Mouse (Mus musculus) embryonic facial prominence, embryonic 13.5 days (tissue): ENCODE data around the gene Creb5. TPM values are rescaled to one million over a fixed set of nuclear protein-coding genes. Genes with fewer than 3 reads are reported as not detected.
A peak's percentile ranks its signal among the peaks of the same experiment; 100 is the strongest.

Experiments
- ATAC-seq: fragments of 200-750 bp; cut with Nextera tagmentation; 2 replicates; pipeline ENCODE4 v1.8.0; 2017; ENCODE audit warnings: low read depth; ENCODE audit not compliant: insufficient number of reproducible peaks, insufficient read depth, low FRiP score, low TSS enrichment
- H3K27ac ChIP-seq: fragments of 300-500 bp; sonication (generic); 2 replicates; pipeline ENCODE4 v1.5.1; 2015; ENCODE audit warnings: moderate library complexity, mild to moderate bottlenecking, inconsistent platforms
- H3K27me3 ChIP-seq: fragments of 300-500 bp; sonication (generic); 2 replicates; pipeline ENCODE4 v1.6.1; 2015; ENCODE audit warnings: mild to moderate bottlenecking, inconsistent platforms
- H3K36me3 ChIP-seq: fragments of 300-500 bp; sonication (generic); 2 replicates; pipeline ENCODE4 v1.6.1; 2015; ENCODE audit warnings: mild to moderate bottlenecking, inconsistent platforms
- H3K4me1 ChIP-seq: fragments of 300-500 bp; sonication (generic); 2 replicates; pipeline ENCODE4 v1.6.1; 2015; ENCODE audit warnings: inconsistent platforms
- H3K4me2 ChIP-seq: fragments of 300-500 bp; sonication (generic); 2 replicates; pipeline ENCODE4 v1.6.1; 2015; ENCODE audit warnings: moderate library complexity, mild to moderate bottlenecking, inconsistent platforms
- H3K4me3 ChIP-seq: fragments of 300-500 bp; sonication (generic); 2 replicates; pipeline ENCODE4 v1.5.1; 2015; ENCODE audit warnings: mild to moderate bottlenecking, inconsistent platforms
- H3K9ac ChIP-seq: fragments of 300-500 bp; sonication (generic); 2 replicates; pipeline ENCODE4 v1.6.1; 2015; ENCODE audit warnings: mild to moderate bottlenecking, inconsistent platforms
- H3K9me3 ChIP-seq: fragments of 300-500 bp; sonication (generic); 2 replicates; pipeline ENCODE4 v1.6.1; 2016; ENCODE audit warnings: inconsistent platforms
- WGBS: fragments of 180-500 bp; shearing (Covaris S2); methylation state at CpG from one replicate; pipeline ENCODE4 v1.1.7; 2015; ENCODE audit warnings: mixed read lengths; 5-methylcytosine and 5-hydroxymethylcytosine counted together
- polyA plus RNA-seq: library from polyadenylated mRNA; unstranded; fragments of >200 nt; fragmentation: Nextera tagmentation; extraction: Ambion mirVana; gene quantifications from 2 replicates; pipeline ENCODE4 v1.2.1, GENCODE M21; 2015

The Creb5 gene
- polyA plus RNA-seq, 1 experiment from 2014 or later, result 21.8 TPM

- 51% methylated on average over 7 of the region's 7 CpGs for WGBS
- Histone ChIP-seq H3K9ac (no peak overlapping the region), H3K4me2 (no peak overlapping the region), H3K27me3 (no peaks in the 10 kb centered on the region), H3K36me3 (no peaks in the 10 kb centered on the region), H3K4me1 (peaks cover 32% of the 10 kb centered on the region), H3K27ac (no peak overlapping the region), H3K9me3 (no peaks in the 10 kb centered on the region), H3K4me3 (no peak overlapping the region)
- no peak for ATAC-seq
Observed at GRCm38 (mm10) chr6:53562586-53562985, 275.5 kb downstream of the Creb5 start.

- Histone ChIP-seq H3K27ac (no peak overlapping the region), H3K36me3 (no peaks in the 10 kb centered on the region), H3K9me3 (no peaks in the 10 kb centered on the region), H3K27me3 (no peaks in the 10 kb centered on the region), H3K4me3 (no peak overlapping the region), H3K4me2 (no peak overlapping the region), H3K9ac (no peak overlapping the region), H3K4me1 (peaks cover 34% of the 10 kb centered on the region)
- no peak for ATAC-seq
- WGBS, result 55% methylated on average over 16 of the region's 16 CpGs
Observed at GRCm38 (mm10) chr6:53563546-53564185, 276.6 kb downstream of the Creb5 start.

DNA sequence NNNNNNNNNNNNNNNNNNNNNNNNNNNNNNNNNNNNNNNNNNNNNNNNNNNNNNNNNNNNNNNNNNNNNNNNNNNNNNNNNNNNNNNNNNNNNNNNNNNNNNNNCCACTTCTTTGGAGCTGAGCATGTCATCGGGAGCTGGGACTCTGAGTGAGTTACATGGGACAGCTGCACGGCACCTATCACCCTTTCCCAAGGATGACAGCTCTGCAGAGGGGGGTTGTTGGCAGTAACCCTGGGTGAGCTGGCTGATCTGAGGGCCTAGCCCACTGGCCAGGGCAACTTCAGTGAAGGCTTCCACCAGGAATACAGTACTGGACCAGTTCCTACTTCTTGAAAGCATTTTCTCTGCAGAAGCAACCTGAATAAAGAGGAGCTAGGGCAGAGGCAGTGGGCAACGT lies 282.4 kb downstream of the Creb5 start:
- 33% methylated on average over 3 of the region's 3 CpGs for whole genome bisulfite sequencing
- no peak overlapping the region for H3K9ac ChIP-seq
- no peak overlapping the region for H3K4me3 ChIP-seq
- no peaks in the 10 kb centered on the region for H3K9me3 ChIP-seq
- no peak overlapping the region for H3K4me2 ChIP-seq
- no peaks in the 10 kb centered on the region for H3K27me3 ChIP-seq
- H3K36me3 ChIP-seq, result no peaks in the 10 kb centered on the region
- peak overlapping the region; percentile 3; the same call in 1 of the 2 replicates for H3K27ac ChIP-seq
- ATAC-seq, result no peak
- peaks cover 43% of the 10 kb centered on the region for H3K4me1 ChIP-seq

DNA sequence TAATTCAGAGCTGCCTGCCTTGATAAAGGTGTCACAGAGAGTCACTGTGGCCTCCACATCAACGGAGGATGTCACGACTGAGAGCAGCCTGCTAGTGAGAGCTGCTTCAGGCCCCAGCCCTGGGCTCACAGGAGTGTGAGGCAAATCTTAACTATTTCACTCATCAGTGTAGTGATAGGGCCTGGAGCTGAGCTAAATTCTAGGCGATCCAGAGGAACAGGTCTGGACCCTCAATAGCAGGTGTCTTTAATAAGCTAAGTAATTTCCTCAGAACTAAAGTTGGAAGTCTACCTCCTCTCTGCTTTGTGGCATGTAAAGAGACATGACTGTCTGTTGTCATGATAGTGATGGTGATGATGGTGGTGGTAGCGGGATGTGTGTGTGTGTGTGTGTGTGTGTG lies 283.8 kb downstream of the Creb5 start:
- Histone ChIP-seq H3K9ac (no peak overlapping the region), H3K4me2 (no peak overlapping the region), H3K4me3 (no peak overlapping the region), H3K27me3 (no peaks in the 10 kb centered on the region), H3K27ac (no peak overlapping the region), H3K9me3 (no peaks in the 10 kb centered on the region), H3K36me3 (no peaks in the 10 kb centered on the region), H3K4me1 (peaks cover 48% of the 10 kb centered on the region)
- ATAC-seq, result no peak
- 57% methylated on average over 4 of the region's 4 CpGs for WGBS

DNA sequence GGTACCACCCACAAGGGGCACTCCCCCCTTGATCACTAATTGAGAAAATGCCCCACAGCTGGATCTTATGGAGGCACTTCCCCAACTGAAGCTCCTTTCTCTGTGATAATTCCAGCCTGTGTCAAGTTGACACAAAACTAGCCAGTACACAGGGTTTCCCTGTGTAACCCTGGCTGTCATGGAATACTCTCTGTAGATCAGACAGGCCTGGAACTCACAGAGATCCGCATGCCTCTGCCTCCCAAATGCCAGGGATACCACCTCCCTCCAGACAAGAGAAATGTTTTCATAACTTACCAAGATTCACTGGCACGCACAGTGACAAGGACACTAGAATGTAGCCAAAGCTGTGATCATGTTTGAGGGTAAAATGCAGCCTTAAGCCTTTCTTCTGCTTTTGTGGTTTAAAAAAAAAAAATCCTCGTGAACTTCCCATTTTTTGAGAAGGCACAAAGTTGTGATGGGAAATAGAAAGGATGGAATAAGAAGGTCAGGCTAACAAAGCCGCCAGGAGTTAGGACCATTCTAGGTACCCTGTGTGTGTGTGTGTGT lies 284.6 kb downstream of the Creb5 start:
- H3K36me3 ChIP-seq, result no peaks in the 10 kb centered on the region

DNA sequence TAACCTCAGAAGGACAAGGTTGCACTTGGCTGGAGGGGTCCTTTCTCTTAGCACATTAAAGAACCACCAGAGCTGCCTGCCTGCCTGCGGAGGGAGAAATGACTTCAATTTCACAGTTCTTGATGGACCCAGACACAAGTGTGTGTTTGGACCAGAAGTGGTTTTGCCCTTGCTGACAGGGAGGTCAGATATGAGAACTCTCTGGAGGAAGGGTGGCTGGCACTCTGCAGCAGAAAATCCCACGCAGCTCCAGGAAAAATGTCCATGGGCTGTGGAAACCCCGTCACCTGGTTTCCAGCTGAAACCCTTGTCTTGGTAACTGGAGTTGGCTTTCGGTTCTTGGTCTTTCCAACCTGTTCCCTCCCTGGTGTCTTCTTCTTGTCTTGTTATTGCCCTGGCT lies 285.4 kb downstream of the Creb5 start:
- Histone ChIP-seq H3K27me3 (no peaks in the 10 kb centered on the region), H3K4me2 (peak overlapping the region; percentile 63), H3K4me3 (no peak overlapping the region), H3K27ac (peak overlapping the region; percentile 77), H3K9me3 (no peaks in the 10 kb centered on the region), H3K4me1 (peaks cover 46% of the 10 kb centered on the region), H3K9ac (0 out of 2 replicates have a peak overlapping the region, but pooled peaks have one; percentile 66), H3K36me3 (no peaks in the 10 kb centered on the region)
- WGBS, result 53% methylated on average over 4 of the region's 4 CpGs
- ATAC-seq, result no peak

More for the DNA sequence above, 284.6 kb downstream of the Creb5 start:
- no peak overlapping the region for H3K9ac ChIP-seq
- H3K9me3 ChIP-seq, result no peaks in the 10 kb centered on the region
- 86% methylated on average over 4 of the region's 4 CpGs for WGBS
- no peak overlapping the region for H3K4me2 ChIP-seq
- H3K4me1 ChIP-seq, result peaks cover 47% of the 10 kb centered on the region
- H3K4me3 ChIP-seq, result no peak overlapping the region
- no peak overlapping the region for H3K27ac ChIP-seq
- H3K27me3 ChIP-seq, result no peaks in the 10 kb centered on the region
- no peak for ATAC-seq

- Histone ChIP-seq H3K9me3 (no peaks in the 10 kb centered on the region), H3K4me1 (peaks cover 50% of the 10 kb centered on the region), H3K4me2 (peak overlapping the region; percentile 63), H3K27ac (peak overlapping the region; percentile 77), H3K27me3 (no peaks in the 10 kb centered on the region), H3K9ac (peak overlapping the region; percentile 66), H3K36me3 (no peaks in the 10 kb centered on the region), H3K4me3 (peak overlapping the region; percentile 34)
- ATAC-seq, result peak; percentile 66
- 3% methylated on average over 15 of the region's 16 CpGs for WGBS
Observed at GRCm38 (mm10) chr6:53572979-53573710, 286.1 kb downstream of the Creb5 start.

DNA sequence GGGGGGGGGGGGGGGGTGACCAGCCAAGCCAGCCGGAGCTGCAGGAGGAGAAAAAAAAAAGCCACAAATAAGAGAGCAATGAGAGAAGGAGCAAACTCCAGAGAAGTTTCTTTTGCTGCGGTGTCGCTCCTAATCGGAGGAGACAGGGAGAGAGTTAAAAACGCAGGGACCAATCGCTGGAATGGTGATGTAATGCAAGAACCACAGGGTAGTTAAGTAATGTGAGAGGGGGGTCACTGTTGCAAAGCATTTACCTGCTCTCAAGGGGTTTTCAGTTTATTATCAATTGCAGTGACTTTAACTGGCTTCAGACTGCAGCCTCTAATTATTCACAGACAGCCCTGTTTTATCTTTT lies 286.6 kb downstream of the Creb5 start:
- Histone ChIP-seq H3K36me3 (no peaks in the 10 kb centered on the region), H3K27ac (peak overlapping the region; percentile 77), H3K4me2 (peak overlapping the region; percentile 63), H3K4me1 (peaks cover 52% of the 10 kb centered on the region), H3K9me3 (no peaks in the 10 kb centered on the region), H3K4me3 (peak overlapping the region; percentile 34), H3K9ac (peak overlapping the region; percentile 66), H3K27me3 (no peaks in the 10 kb centered on the region)
- ATAC-seq, result no peak
- 0% methylated on average over 5 of the region's 6 CpGs for WGBS

- H3K9ac ChIP-seq, result peak overlapping the region; percentile 58; the same call in 1 of the 2 replicates
- no peak for ATAC-seq
- WGBS, result 20% methylated on average over 12 of the region's 12 CpGs
- no peaks in the 10 kb centered on the region for H3K36me3 ChIP-seq
- no peaks in the 10 kb centered on the region for H3K27me3 ChIP-seq
- peaks cover 48% of the 10 kb centered on the region for H3K4me1 ChIP-seq
- H3K4me3 ChIP-seq, result peak overlapping the region; percentile 34
- H3K4me2 ChIP-seq, result peak overlapping the region; percentile 63
- no peaks in the 10 kb centered on the region for H3K9me3 ChIP-seq
- H3K27ac ChIP-seq, result peak overlapping the region; percentile 60; the same call in 1 of the 2 replicates
Observed at GRCm38 (mm10) chr6:53574097-53574496, 287.0 kb downstream of the Creb5 start.

GRCm38 (mm10) chr6:53575191-53575590 lies 288.1 kb downstream of the Creb5 start:
- 74% methylated on average over 4 of the region's 4 CpGs for WGBS
- H3K4me1 ChIP-seq, result peaks cover 45% of the 10 kb centered on the region

GRCm38 (mm10) chr6:53575836-53576235 lies 288.8 kb downstream of the Creb5 start:
- no peak overlapping the region for H3K9ac ChIP-seq
- H3K27me3 ChIP-seq, result no peaks in the 10 kb centered on the region
- no peak overlapping the region for H3K27ac ChIP-seq
- WGBS, result 95% methylated on average over 3 of the region's 3 CpGs
- H3K9me3 ChIP-seq, result no peaks in the 10 kb centered on the region
- no peak for ATAC-seq
- peaks cover 45% of the 10 kb centered on the region for H3K4me1 ChIP-seq
- H3K4me3 ChIP-seq, result no peak overlapping the region
- H3K4me2 ChIP-seq, result no peak overlapping the region
- no peaks in the 10 kb centered on the region for H3K36me3 ChIP-seq

More at GRCm38 (mm10) chr6:53575191-53575590, 288.1 kb downstream of the Creb5 start:
- H3K9ac ChIP-seq, result no peak overlapping the region
- ATAC-seq, result no peak
- H3K9me3 ChIP-seq, result no peaks in the 10 kb centered on the region
- peak overlapping the region; percentile 34; the same call in 1 of the 2 replicates for H3K4me3 ChIP-seq
- no peaks in the 10 kb centered on the region for H3K27me3 ChIP-seq
- peak overlapping the region; percentile 63 for H3K4me2 ChIP-seq
- no peaks in the 10 kb centered on the region for H3K36me3 ChIP-seq
- no peak overlapping the region for H3K27ac ChIP-seq

DNA sequence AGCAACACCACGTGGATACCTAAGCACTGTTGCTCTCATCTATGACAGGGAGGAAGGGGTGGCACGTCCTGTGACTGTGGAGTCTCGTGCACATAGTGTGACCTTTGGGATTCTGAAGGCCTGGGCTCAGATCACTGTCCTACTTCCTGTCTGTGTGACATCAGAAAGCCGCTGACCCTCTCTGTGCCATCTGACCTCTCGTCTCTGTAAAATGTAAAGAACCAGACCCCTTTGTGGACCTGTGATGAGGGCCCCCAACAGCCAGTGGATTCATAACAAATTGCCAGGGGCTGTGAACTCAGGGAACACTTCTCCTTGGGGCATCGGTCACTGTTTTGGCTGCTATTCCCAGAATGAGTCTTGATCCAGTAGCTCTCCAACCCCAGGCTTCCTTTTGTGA lies 289.8 kb downstream of the Creb5 start:
- Histone ChIP-seq H3K4me3 (no peak overlapping the region), H3K9ac (no peak overlapping the region), H3K4me1 (peaks cover 45% of the 10 kb centered on the region), H3K4me2 (no peak overlapping the region), H3K27me3 (no peaks in the 10 kb centered on the region), H3K36me3 (no peaks in the 10 kb centered on the region), H3K27ac (no peak overlapping the region), H3K9me3 (no peaks in the 10 kb centered on the region)
- WGBS, result 73% methylated on average over 6 of the region's 6 CpGs
- no peak for ATAC-seq
